Mouse (Mus musculus): ENCODE data around the gene Eif4g2. TPM values are rescaled to one million over a fixed set of nuclear protein-coding genes. Genes with fewer than 3 reads are reported as not detected.

Gene Eif4g2
- polyA plus RNA-seq, 1 experiment from 2014 or later: 1,716 TPM

DNA sequence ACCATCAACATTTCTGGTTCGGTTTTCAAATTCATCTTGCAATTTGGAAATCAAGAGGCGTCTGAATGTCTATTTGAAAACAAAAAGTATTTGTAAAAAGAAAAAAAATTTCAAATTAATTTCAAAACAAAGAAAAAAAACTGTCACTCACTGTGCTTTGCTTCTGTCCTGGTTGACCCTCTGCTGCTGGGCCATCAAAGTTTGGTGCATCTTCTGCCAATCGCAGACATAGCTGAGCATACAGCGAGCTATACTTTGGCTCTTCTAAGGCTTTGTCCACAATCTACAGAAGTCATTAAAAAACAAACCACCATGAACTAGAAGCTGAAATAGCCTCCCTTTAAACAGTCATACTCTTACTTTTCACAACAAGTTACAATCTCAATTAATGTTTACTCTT is 4.6 kb downstream of the Eif4g2 start:
- Histone ChIP-seq H3K4me2 (replicated peaks; ENCODE audit: low read depth, low read length) (no peak overlapping the region), H3K27me3 (ENCODE audit: control insufficient read depth, insufficient read depth, low read length) (no peaks in the 10 kb centered on the region), H3K36me3 (ENCODE audit: control insufficient read depth, insufficient read depth, low read length) (peaks cover 56% of the 10 kb centered on the region), H3K4me1 (replicated peaks; ENCODE audit: control insufficient read depth, insufficient read depth, low read length) (peaks cover 5% of the 10 kb centered on the region; the same call in 1 of the 2 replicates), H3K4me3 (ENCODE audit: low read depth, low read length) (no peak overlapping the region), H3K9ac (ENCODE audit: low read depth, low read length) (no peak overlapping the region), H3K9me3 (ENCODE audit: control insufficient read depth, low read length) (no peaks in the 10 kb centered on the region), H3K27ac (ENCODE audit: low read depth, low read length) (no peak overlapping the region)
- ATAC-seq (ENCODE audit: low FRiP score) (no peak), DNase-seq (ENCODE audit: low spot score) (no peak)
- WGBS: 96% methylated on average over 4 of the region's 4 CpGs

DNA sequence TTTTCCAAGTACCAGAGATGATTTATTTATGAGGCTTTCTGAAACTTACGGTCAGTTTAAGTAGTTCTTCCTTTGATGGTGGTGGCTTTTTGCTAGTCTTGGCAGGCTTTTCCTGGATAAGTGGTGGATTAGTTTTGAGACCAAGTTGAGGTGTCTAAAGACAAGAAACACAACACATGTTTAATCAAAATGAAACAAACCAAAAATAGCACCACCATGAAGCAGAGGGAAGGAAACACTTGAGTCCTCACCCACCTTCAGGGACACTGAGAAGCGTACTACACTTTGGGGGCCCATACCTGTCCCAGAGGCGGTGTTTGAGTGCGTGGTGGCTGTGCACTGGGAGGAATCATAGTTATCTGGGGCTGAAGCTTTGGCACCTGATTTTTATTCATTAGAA is 7.5 kb downstream of the Eif4g2 start:
- Histone ChIP-seq H3K27me3 (ENCODE audit: control insufficient read depth, insufficient read depth, low read length) (no peaks in the 10 kb centered on the region), H3K36me3 (ENCODE audit: control insufficient read depth, insufficient read depth, low read length) (peaks cover 65% of the 10 kb centered on the region), H3K27ac (ENCODE audit: low read depth, low read length) (no peak overlapping the region), H3K4me1 (replicated peaks; ENCODE audit: control insufficient read depth, insufficient read depth, low read length) (peaks cover 3% of the 10 kb centered on the region; the same call in 1 of the 2 replicates), H3K4me3 (ENCODE audit: low read depth, low read length) (no peak overlapping the region), H3K9me3 (ENCODE audit: control insufficient read depth, low read length) (no peaks in the 10 kb centered on the region), H3K4me2 (replicated peaks; ENCODE audit: low read depth, low read length) (no peak overlapping the region), H3K9ac (ENCODE audit: low read depth, low read length) (no peak overlapping the region)
- ATAC-seq (ENCODE audit: low FRiP score): no peak
- no peak for DNase-seq (ENCODE audit: low spot score)
- WGBS: 94% methylated on average over 4 of the region's 4 CpGs

DNA sequence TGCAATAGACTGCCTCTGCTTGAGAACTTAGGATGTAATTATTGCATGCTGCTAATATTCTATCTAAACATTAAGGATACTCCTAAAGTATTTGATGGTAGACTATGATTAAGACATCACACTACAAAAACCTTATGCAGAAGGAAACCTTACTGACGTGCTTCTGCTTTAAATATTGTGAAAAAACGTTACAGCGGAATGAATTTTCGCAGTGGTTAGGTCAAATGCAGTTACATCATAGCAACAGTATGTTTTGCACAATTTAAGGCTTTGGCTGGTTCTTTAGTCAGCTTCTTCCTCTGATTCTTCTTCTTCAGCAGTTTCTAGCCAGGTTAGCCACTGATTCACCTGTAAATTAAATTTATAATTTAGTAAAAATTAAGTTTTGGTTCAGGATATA is 10.4 kb downstream of the Eif4g2 start:
- Histone ChIP-seq H3K27me3 (ENCODE audit: control insufficient read depth, insufficient read depth, low read length) (no peaks in the 10 kb centered on the region), H3K4me2 (replicated peaks; ENCODE audit: low read depth, low read length) (no peak overlapping the region), H3K4me3 (ENCODE audit: low read depth, low read length) (no peak overlapping the region), H3K4me1 (replicated peaks; ENCODE audit: control insufficient read depth, insufficient read depth, low read length) (no peaks in the 10 kb centered on the region), H3K9me3 (ENCODE audit: control insufficient read depth, low read length) (peaks cover 8% of the 10 kb centered on the region), H3K36me3 (ENCODE audit: control insufficient read depth, insufficient read depth, low read length) (peaks cover 56% of the 10 kb centered on the region), H3K27ac (ENCODE audit: low read depth, low read length) (no peak overlapping the region), H3K9ac (ENCODE audit: low read depth, low read length) (no peak overlapping the region)
- WGBS: 94% methylated on average over 4 of the region's 4 CpGs
- DNase-seq (ENCODE audit: low spot score): no peak
- ATAC-seq (ENCODE audit: low FRiP score): no peak

DNA sequence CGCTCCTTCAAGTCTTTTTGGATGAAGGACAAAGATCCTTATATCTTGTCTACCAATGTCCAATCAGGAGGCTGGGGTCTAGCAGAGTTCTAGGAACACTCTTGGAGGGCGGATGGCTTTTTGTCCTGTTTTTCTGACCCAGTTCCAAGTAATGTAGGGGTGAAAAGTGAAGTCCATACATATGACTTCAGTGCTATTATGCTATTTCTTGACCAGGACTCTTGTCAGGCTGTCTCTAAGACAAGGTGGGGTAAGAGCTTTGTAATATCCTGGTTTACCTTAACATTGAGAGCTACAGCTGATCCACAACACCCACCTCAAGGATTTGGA is 12.7 kb downstream of the Eif4g2 start:
- H3K9me3 ChIP-seq (ENCODE audit: control insufficient read depth, low read length): peaks cover 8% of the 10 kb centered on the region
- WGBS: 96% methylated on average over 2 of the region's 2 CpGs
- H3K4me2 ChIP-seq (replicated peaks; ENCODE audit: low read depth, low read length): no peak overlapping the region
- H3K36me3 ChIP-seq (ENCODE audit: control insufficient read depth, insufficient read depth, low read length): peaks cover 40% of the 10 kb centered on the region
- ATAC-seq (ENCODE audit: low FRiP score): no peak
- H3K9ac ChIP-seq (ENCODE audit: low read depth, low read length): no peak overlapping the region
- H3K4me1 ChIP-seq (replicated peaks; ENCODE audit: control insufficient read depth, insufficient read depth, low read length): no peaks in the 10 kb centered on the region
- H3K27me3 ChIP-seq (ENCODE audit: control insufficient read depth, insufficient read depth, low read length): no peaks in the 10 kb centered on the region
- no peak for DNase-seq (ENCODE audit: low spot score)
- no peak overlapping the region for H3K27ac ChIP-seq (ENCODE audit: low read depth, low read length)
- no peak overlapping the region for H3K4me3 ChIP-seq (ENCODE audit: low read depth, low read length)

DNA sequence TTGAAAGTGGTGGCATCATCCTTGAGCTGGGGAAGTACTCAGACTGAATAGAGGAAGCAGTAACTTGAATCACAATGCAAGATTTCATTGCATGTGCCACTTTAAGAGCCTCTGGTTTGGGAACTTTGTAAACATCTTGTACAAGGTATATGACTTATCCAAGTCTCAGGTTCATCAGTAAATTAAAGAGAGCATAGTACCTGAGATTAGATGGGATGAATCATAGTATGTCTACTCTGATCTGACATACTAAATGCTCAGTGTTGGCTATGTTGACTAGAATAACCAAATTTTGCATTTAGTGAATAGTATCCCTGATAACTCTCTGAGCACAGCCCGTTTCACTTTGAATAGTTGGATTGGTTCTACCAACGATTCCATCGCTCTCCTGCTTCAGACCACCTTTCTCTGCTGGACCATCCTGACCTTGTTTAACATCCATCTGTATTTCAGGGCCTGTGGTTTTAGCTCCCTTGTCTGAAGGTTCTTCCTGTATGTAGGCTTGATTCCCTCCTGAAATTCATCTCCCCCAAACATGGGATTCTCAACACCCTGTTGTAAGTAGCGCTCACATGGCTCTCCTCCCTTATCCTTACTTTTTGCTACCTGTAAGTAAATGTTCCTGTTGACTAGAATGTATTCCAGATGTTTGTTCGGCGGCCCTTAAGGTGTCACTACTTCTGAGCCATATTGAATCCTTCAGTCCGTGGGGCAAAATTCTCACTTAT is 13.2 kb downstream of the Eif4g2 start:
- Histone ChIP-seq H3K27me3 (ENCODE audit: control insufficient read depth, insufficient read depth, low read length) (no peaks in the 10 kb centered on the region), H3K4me2 (replicated peaks; ENCODE audit: low read depth, low read length) (no peak overlapping the region), H3K4me1 (replicated peaks; ENCODE audit: control insufficient read depth, insufficient read depth, low read length) (no peaks in the 10 kb centered on the region), H3K4me3 (ENCODE audit: low read depth, low read length) (no peak overlapping the region), H3K36me3 (ENCODE audit: control insufficient read depth, insufficient read depth, low read length) (peaks cover 37% of the 10 kb centered on the region), H3K27ac (ENCODE audit: low read depth, low read length) (no peak overlapping the region), H3K9me3 (ENCODE audit: control insufficient read depth, low read length) (peaks cover 8% of the 10 kb centered on the region), H3K9ac (ENCODE audit: low read depth, low read length) (no peak overlapping the region)
- 92% methylated on average over 7 of the region's 7 CpGs for WGBS
- no peak for ATAC-seq (ENCODE audit: low FRiP score)
- peak; percentile 37 for DNase-seq (ENCODE audit: low spot score)

DNA sequence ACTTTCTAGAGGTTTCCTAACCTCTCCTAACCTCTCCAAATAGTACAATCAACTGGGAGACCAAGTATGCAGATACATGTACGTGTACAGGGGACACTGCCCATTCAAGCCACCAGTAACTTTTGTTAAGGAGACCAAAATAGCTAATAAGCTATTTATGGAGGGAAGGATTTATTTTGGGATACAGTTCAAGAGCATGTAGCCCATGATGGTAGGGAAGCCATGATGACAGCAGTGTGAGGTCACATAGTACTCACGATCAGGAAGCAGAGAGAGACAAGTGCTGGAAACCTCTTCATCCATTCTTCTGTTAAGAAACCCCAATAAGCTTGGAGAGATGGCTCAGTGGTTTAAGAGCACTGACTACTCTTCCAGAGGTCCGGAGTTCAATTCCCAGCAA is 14.6 kb downstream of the Eif4g2 start:
- no peak overlapping the region for H3K9ac ChIP-seq (ENCODE audit: low read depth, low read length)
- peaks cover 27% of the 10 kb centered on the region for H3K36me3 ChIP-seq (ENCODE audit: control insufficient read depth, insufficient read depth, low read length)
- peaks cover 8% of the 10 kb centered on the region for H3K9me3 ChIP-seq (ENCODE audit: control insufficient read depth, low read length)
- H3K4me1 ChIP-seq (replicated peaks; ENCODE audit: control insufficient read depth, insufficient read depth, low read length): no peaks in the 10 kb centered on the region
- H3K27me3 ChIP-seq (ENCODE audit: control insufficient read depth, insufficient read depth, low read length): no peaks in the 10 kb centered on the region
- no peak for ATAC-seq (ENCODE audit: low FRiP score)
- H3K27ac ChIP-seq (ENCODE audit: low read depth, low read length): no peak overlapping the region
- DNase-seq (ENCODE audit: low spot score): no peak
- no peak overlapping the region for H3K4me2 ChIP-seq (replicated peaks; ENCODE audit: low read depth, low read length)
- WGBS: 99% methylated on average over 3 of the region's 3 CpGs
- no peak overlapping the region for H3K4me3 ChIP-seq (ENCODE audit: low read depth, low read length)

DNA sequence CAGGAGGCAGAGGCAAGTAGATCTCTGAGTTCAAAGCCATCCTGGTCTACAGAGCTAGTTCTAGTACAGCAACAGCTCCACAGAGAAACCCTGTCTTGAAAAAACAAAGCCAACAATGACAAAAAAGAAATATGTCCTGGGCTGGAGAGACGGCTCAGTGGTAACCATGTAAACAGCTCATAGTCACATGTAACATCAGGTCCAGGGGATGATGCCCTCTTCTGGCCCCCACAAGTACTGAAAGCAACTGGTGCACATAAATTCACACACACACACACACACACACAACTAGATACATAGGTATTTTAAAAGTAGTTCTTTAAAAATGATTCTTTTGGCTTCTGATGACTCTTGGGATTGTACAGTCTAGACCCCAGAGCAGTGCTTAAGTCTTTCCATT is 19.9 kb downstream of the Eif4g2 start:
- ATAC-seq (ENCODE audit: low FRiP score): no peak
- Histone ChIP-seq H3K4me1 (replicated peaks; ENCODE audit: control insufficient read depth, insufficient read depth, low read length) (no peaks in the 10 kb centered on the region), H3K36me3 (ENCODE audit: control insufficient read depth, insufficient read depth, low read length) (peaks cover 4% of the 10 kb centered on the region), H3K9me3 (ENCODE audit: control insufficient read depth, low read length) (peaks cover 5% of the 10 kb centered on the region), H3K4me3 (ENCODE audit: low read depth, low read length) (no peak overlapping the region), H3K27ac (ENCODE audit: low read depth, low read length) (no peak overlapping the region), H3K9ac (ENCODE audit: low read depth, low read length) (no peak overlapping the region), H3K4me2 (replicated peaks; ENCODE audit: low read depth, low read length) (no peak overlapping the region), H3K27me3 (ENCODE audit: control insufficient read depth, insufficient read depth, low read length) (no peaks in the 10 kb centered on the region)
- 97% methylated on average over 1 of the region's 1 CpGs for WGBS
- no peak for DNase-seq (ENCODE audit: low spot score)

DNA sequence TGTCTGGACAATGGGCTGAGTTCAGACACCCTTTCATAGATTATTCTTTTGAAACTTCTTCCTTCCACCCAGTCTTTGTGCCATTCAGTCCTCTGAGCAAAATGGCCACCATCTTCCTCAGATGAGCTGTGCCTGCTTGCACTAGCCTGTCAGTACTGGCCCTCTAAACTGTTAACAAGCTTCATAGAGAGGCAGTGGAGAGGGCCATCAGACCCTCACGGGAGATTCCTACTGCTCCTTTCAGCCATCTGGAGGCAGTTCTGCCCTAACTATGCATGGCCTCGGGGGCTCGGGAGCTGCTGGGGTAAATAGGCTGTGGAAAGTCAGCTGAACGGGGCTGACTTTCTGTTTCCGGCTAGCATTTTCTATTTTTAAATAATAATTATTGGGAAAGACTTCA is 23.3 kb downstream of the Eif4g2 start:
- 71% methylated on average over 5 of the region's 5 CpGs for WGBS
- no peak for DNase-seq (ENCODE audit: low spot score)
- no peak overlapping the region for H3K27ac ChIP-seq (ENCODE audit: low read depth, low read length)

DNA sequence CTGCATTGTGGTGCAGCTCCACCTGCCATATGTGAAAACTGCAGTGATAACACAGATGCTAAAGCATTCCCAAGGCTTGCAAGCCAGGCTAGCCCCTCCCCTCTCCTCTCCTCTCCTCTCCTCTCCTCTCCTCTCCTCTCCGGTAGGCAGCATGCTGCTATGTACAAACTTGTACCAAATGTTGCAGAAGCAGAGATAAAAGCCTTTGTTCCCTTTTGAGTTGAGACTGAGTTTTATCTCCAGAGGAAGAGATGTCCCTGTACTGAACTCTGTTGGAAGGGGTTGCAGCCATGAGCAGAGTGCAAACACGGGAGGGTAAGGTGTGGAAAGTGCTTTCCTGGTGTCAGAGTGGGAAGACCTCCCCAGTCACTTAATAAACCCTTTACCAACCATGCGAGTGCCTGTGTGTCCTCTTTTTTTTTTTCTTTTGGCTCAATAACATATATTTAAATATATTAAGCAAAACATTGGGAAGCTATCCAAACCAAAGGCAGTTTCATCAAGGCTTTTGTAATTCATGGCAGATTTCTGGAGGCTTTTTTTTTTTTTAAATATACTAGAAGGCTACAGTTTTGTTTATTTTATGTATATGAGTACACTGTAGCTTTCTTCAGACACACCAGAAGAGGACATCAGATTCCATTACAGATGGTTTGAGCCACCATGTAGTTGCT is 26.7 kb downstream of the Eif4g2 start:
- Histone ChIP-seq H3K4me3 (ENCODE audit: low read depth, low read length) (no peak overlapping the region), H3K27ac (ENCODE audit: low read depth, low read length) (no peak overlapping the region), H3K4me1 (replicated peaks; ENCODE audit: control insufficient read depth, insufficient read depth, low read length) (no peaks in the 10 kb centered on the region), H3K27me3 (ENCODE audit: control insufficient read depth, insufficient read depth, low read length) (no peaks in the 10 kb centered on the region), H3K36me3 (ENCODE audit: control insufficient read depth, insufficient read depth, low read length) (peaks cover 16% of the 10 kb centered on the region), H3K9ac (ENCODE audit: low read depth, low read length) (no peak overlapping the region), H3K4me2 (replicated peaks; ENCODE audit: low read depth, low read length) (no peak overlapping the region), H3K9me3 (ENCODE audit: control insufficient read depth, low read length) (no peaks in the 10 kb centered on the region)
- DNase-seq (ENCODE audit: low spot score): no peak
- 89% methylated on average over 3 of the region's 3 CpGs for WGBS
- no peak for ATAC-seq (ENCODE audit: low FRiP score)

More for the DNA sequence above, 23.3 kb downstream of the Eif4g2 start:
- no peak overlapping the region for H3K4me3 ChIP-seq (ENCODE audit: low read depth, low read length)
- no peak overlapping the region for H3K4me2 ChIP-seq (replicated peaks; ENCODE audit: low read depth, low read length)
- H3K4me1 ChIP-seq (replicated peaks; ENCODE audit: control insufficient read depth, insufficient read depth, low read length): no peaks in the 10 kb centered on the region
- H3K27me3 ChIP-seq (ENCODE audit: control insufficient read depth, insufficient read depth, low read length): no peaks in the 10 kb centered on the region
- no peak overlapping the region for H3K9ac ChIP-seq (ENCODE audit: low read depth, low read length)
- H3K9me3 ChIP-seq (ENCODE audit: control insufficient read depth, low read length): no peaks in the 10 kb centered on the region
- ATAC-seq (ENCODE audit: low FRiP score): no peak
- H3K36me3 ChIP-seq (ENCODE audit: control insufficient read depth, insufficient read depth, low read length): peaks cover 5% of the 10 kb centered on the region; the same call in 1 of the 2 replicates

All from hindbrain, embryonic 11.5 days (tissue).